Mouse (Mus musculus) midbrain, embryonic 14.5 days (tissue): Measurements from ENCODE around the gene Tmem217. TPM values are rescaled to one million over a fixed set of nuclear protein-coding genes. Genes with fewer than 3 reads are reported as not detected.

Experiments used
- ATAC-seq: fragments of 200-750 bp; cut with Nextera tagmentation; 2 replicates; pipeline ENCODE4 v1.8.0; 2017; ENCODE audit warnings: moderate number of reproducible peaks, moderate library complexity; ENCODE audit not compliant: low FRiP score, low TSS enrichment
- DNase-seq: peaks from one replicate; pipeline ENCODE4 v3.0.0-alpha.2; 2015
- H3K27ac ChIP-seq: fragments of 300-500 bp; sonication (generic); replicated peaks from 2 replicates; pipeline ENCODE4 v1.5.1; 2014; ENCODE audit warnings: mild to moderate bottlenecking, low read depth, low read length, moderate library complexity
- H3K27me3 ChIP-seq: fragments of 300-500 bp; sonication (generic); 2 replicates; pipeline ENCODE4 v1.6.1; 2014; ENCODE audit warnings: low read length, control low read depth, mixed read lengths; ENCODE audit not compliant: control insufficient read depth, insufficient read depth
- H3K36me3 ChIP-seq: fragments of 300-500 bp; sonication (generic); 2 replicates; pipeline ENCODE4 v1.6.1; 2014; ENCODE audit warnings: low read length, control low read depth; ENCODE audit not compliant: control insufficient read depth, insufficient read depth
- H3K4me1 ChIP-seq: fragments of 300-500 bp; sonication (generic); 2 replicates; pipeline ENCODE4 v1.6.1; 2014; ENCODE audit warnings: mild to moderate bottlenecking, antibody characterized with exemption, low read length, control low read depth; ENCODE audit not compliant: control insufficient read depth, insufficient read depth
- H3K4me2 ChIP-seq: fragments of 300-500 bp; sonication (generic); 2 replicates; pipeline ENCODE4 v1.6.1; 2014; ENCODE audit warnings: mild to moderate bottlenecking, low read length, moderate library complexity
- H3K4me3 ChIP-seq: fragments of 300-500 bp; sonication (generic); replicated peaks from 2 replicates; pipeline ENCODE4 v1.5.1; 2014; ENCODE audit warnings: low read depth, low read length
- H3K9ac ChIP-seq: fragments of 300-500 bp; sonication (generic); replicated peaks from 2 replicates; pipeline ENCODE4 v1.6.1; 2014; ENCODE audit warnings: mild to moderate bottlenecking, low read length, moderate library complexity
- H3K9me3 ChIP-seq: fragments of 300-500 bp; sonication (generic); 2 replicates; pipeline ENCODE4 v1.6.1; 2016; ENCODE audit warnings: low read length, control low read depth, mixed read lengths; ENCODE audit not compliant: control insufficient read depth
- WGBS: fragments of 180-500 bp; shearing (Covaris S2); extraction: QIAGEN DNeasy Blood & Tissue Kit; methylation state at CpG from one replicate; pipeline ENCODE4 v1.1.7; 2014; 5-methylcytosine and 5-hydroxymethylcytosine counted together
- polyA plus RNA-seq: library from polyadenylated mRNA; unstranded; fragments of >200 nt; fragmentation: Nextera tagmentation; extraction: Ambion mirVana; gene quantifications from 2 replicates; pipeline ENCODE4 v1.2.1, GENCODE M21; 2014

The Tmem217 gene
- polyA plus RNA-seq = 0.43 and 0.49 TPM in 2 replicates

DNA sequence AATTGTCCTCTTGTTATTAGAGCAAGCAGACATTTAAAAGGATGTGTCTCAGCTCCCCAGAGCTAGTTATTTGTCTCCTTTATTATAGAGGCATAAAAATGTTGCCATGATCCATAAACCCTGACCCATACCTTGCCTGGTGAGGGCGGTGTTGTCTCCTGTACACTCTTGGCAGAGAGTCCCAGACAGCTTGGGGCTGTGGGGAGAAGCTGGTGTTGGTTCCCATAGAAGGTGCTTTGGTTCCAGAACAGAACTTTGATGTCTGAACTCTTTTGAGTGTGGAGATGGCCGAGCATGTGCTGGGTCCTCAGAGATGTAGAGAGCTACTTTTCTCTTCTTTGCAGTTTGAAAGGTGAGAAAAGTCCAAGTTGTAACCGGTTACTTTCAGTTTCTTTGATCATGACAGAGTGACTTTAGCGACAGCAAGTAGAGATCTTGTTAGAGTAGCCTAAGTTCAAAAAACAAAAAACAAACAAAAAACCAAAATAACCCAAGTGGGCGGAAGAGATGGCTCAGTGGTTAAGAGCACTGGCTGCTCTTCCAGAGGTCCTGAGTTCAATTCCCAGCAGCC, at the start of gene Tmem217:
Gene Tmem217, minus strand, starts transcription at position 224 of the 571 bp plus-strand sequence.
- Histone ChIP-seq H3K4me1 (peaks cover 14% of the 10 kb centered on the region), H3K4me2 (no peak within 1 kb of the TSS), H3K9ac (no peak within 1 kb of the TSS), H3K27ac (no peak within 1 kb of the TSS), H3K4me3 (no peak within 1 kb of the TSS), H3K9me3 (no peaks in the 10 kb centered on the region), H3K27me3 (no peaks in the 10 kb centered on the region), H3K36me3 (no peaks in the 10 kb centered on the region)
- WGBS = 93% methylated on average over 5 of the region's 5 CpGs
- ATAC-seq (no peak), DNase-seq (no peak)

DNA sequence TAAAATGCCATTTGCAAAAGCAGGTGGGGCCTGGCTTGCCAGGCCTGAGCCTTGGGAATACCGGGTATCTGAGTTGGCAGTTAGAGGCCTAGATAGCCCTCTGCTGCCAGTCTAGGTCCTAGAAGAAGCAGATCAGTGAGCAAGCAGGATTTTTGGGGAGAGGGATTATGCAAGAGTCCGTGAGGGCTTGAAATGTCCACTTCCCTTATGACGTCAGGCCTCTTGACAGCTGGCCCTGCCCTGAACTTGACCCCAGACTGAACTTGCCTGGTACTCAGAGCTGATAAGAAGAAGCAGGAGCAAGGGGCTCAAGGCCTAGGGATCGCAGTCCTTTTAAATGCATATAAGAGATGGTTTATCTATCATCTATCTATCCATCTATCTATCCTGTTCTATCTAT, 49.2 kb upstream of the Tmem217 start:
- DNase-seq (no peak), ATAC-seq (no peak)
- no peak overlapping the region for H3K27ac ChIP-seq
- no peak overlapping the region for H3K4me3 ChIP-seq
- H3K4me2 ChIP-seq = no peak overlapping the region
- no peaks in the 10 kb centered on the region for H3K9me3 ChIP-seq
- H3K4me1 ChIP-seq = no peaks in the 10 kb centered on the region
- WGBS = 87% methylated on average over 4 of the region's 4 CpGs
- no peak overlapping the region for H3K9ac ChIP-seq
- H3K27me3 ChIP-seq = no peaks in the 10 kb centered on the region
- H3K36me3 ChIP-seq = peaks cover 58% of the 10 kb centered on the region

DNA sequence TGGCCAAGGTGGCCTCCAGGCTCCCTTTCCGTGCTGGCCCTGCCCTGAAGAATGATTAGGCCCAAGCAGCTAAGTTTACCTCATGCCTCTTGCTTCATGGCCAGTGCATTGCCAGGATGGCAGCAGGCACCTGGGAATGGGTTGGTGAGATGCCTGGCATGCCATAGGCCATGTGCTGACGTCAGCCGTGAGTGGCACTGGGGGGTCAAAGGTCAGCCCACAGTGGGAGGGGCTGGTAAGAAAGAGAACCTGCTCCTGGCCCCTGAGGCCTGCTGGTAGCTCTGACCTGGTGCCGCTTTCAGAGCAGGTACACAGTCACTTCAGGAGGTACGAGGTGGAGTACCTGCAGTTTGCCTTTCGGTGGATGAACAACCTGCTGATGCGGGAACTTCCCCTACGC, 47.4 kb upstream of the Tmem217 start:
- WGBS = 88% methylated on average over 8 of the region's 8 CpGs
- Histone ChIP-seq H3K4me2 (no peak overlapping the region), H3K9me3 (no peaks in the 10 kb centered on the region), H3K27me3 (no peaks in the 10 kb centered on the region), H3K4me1 (no peaks in the 10 kb centered on the region), H3K9ac (no peak overlapping the region), H3K36me3 (peaks cover 60% of the 10 kb centered on the region), H3K4me3 (no peak overlapping the region), H3K27ac (no peak overlapping the region)
- DNase-seq (no peak), ATAC-seq (no peak)

DNA sequence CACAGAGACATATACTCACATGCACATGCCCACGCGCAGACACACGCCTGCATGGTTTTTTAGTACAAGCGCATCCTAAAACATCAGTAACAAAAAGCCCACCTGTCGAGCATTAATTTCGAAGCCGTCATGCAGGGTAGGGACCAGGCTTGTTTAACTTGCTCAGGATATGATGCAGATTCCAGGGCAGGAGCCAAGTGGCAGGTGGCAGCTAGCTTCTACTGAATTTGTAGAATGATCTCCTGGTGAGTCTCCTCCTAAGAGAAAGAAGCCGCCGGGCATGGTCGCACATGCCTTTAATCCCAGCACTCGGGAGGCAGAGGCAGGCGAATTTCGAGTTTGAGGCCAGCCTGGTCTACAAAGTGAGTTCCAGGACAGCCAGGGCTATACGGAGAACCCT, 46.9 kb upstream of the Tmem217 start:
- Histone ChIP-seq H3K36me3 (peaks cover 59% of the 10 kb centered on the region), H3K9me3 (no peaks in the 10 kb centered on the region), H3K9ac (no peak overlapping the region), H3K4me1 (no peaks in the 10 kb centered on the region), H3K27ac (no peak overlapping the region), H3K4me3 (no peak overlapping the region), H3K4me2 (no peak overlapping the region), H3K27me3 (no peaks in the 10 kb centered on the region)
- no peak for ATAC-seq
- WGBS = 91% methylated on average over 14 of the region's 14 CpGs
- no peak for DNase-seq

DNA sequence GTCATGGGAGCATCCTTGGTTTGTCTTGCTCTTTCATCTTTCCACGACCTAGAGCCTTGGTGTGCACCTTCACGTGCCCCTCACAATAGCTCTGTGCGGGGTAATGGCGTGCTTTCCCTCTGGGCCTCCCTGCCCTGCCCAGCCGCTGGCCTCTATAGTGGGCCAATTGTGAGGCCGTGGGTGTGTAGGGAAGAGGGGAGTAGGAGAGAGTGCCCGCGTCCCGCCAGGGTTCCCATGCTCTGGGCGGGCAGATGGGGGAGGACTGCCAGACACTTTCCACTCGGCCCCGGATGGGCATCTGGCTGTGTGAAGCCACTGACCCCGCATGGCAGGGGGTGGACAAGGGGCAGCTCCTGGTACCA, 44.6 kb upstream of the Tmem217 start:
- H3K4me2 ChIP-seq = no peak overlapping the region

DNA sequence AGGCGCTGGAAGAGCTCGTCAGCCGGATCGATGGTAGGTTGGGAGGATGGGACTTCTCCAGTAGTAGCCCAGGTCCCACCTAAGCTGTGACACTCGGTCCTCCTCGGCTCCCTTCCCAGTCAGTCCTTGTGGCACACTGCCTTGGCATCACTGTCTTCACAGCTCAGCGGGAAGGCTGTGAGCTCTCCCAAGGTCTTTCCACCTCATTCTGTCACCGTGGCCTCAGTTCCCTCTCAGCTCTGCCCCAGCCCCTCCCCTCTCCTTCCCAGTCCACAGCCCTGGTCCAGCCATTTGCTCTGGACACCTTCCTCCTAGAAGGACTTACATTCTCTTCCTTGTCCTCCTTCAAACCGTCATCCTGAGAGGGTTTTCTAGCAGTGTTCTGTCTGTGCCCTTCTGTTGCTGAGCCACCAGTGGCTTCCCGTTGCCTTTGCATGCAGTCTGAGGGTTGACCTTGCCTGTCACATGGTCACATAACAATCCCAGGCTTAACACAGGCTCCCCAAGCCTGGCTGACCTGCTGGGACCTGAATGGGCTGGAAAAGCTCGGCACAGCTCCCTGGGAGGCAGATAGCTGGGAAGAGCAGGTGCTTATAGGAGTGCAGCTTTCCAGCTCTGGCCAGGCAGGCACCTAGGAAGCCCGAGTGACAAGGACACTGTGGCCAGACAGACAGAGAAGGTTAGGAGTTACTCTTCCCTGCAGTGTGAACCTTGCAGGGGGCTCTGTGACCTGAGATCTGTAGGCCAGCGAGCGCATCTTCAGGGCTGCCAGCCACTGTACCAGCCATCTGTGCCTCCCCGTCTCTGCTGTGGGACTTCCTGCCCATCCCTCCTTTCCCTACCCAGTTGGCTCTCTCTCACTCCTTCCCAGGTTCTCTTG, 43.9 kb upstream of the Tmem217 start:
- H3K9ac ChIP-seq = no peak overlapping the region
- H3K4me3 ChIP-seq = no peak overlapping the region
- no peak overlapping the region for H3K27ac ChIP-seq
- peaks cover 44% of the 10 kb centered on the region for H3K36me3 ChIP-seq
- no peak overlapping the region for H3K4me2 ChIP-seq
- DNase-seq (no peak), ATAC-seq (no peak)
- no peaks in the 10 kb centered on the region for H3K27me3 ChIP-seq
- no peaks in the 10 kb centered on the region for H3K9me3 ChIP-seq
- no peaks in the 10 kb centered on the region for H3K4me1 ChIP-seq
- WGBS = 74% methylated on average over 15 of the region's 15 CpGs

More for the DNA sequence above, 44.6 kb upstream of the Tmem217 start:
- no peak for ATAC-seq
- H3K27me3 ChIP-seq = no peaks in the 10 kb centered on the region
- no peaks in the 10 kb centered on the region for H3K4me1 ChIP-seq
- no peak overlapping the region for H3K27ac ChIP-seq
- H3K36me3 ChIP-seq = peaks cover 49% of the 10 kb centered on the region
- H3K9ac ChIP-seq = no peak overlapping the region
- 70% methylated on average over 13 of the region's 13 CpGs for WGBS
- no peaks in the 10 kb centered on the region for H3K9me3 ChIP-seq
- no peak for DNase-seq
- H3K4me3 ChIP-seq = no peak overlapping the region

DNA sequence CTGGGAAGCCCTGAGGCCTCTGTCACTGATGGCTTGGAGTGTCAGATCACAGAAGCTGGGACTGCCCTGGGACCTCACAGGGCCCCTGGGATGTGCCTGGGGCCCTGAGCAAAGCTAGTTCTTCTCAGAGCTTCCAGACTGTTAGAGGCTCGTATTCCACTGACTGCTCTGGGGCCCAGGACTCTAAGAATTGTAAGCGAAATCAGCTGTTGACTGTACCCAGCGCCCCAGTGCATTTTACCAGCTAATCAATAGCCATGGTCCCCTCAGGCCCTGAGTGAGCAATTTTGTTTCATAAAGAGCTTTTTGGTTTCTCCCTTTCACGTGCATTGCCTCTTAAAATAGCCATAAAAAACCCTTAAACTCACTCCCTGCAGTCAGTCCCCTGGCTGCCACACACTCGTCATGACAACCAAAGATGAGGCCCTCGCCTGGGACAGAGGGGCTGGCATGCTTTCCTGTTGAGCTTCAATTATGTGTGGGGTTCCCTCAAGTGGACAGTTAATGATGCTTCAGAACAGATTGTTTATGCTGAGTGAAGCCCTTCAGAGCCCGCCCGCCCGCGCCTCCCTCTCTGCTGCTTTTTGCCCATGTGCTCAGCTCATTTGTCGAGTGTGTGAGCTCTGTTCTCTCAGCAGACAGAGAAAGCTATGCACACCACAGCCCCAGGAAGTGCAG, 37.2 kb upstream of the Tmem217 start:
- H3K4me3 ChIP-seq = no peak overlapping the region
- H3K36me3 ChIP-seq = peaks cover 3% of the 10 kb centered on the region
- ATAC-seq (no peak), DNase-seq (peak; percentile 62)
- no peaks in the 10 kb centered on the region for H3K9me3 ChIP-seq
- WGBS = 40% methylated on average over 11 of the region's 11 CpGs
- no peaks in the 10 kb centered on the region for H3K27me3 ChIP-seq
- H3K4me2 ChIP-seq = no peak overlapping the region
- H3K9ac ChIP-seq = no peak overlapping the region
- H3K27ac ChIP-seq = peak overlapping the region; percentile 66
- 0 out of 2 replicates have a peak, but pooled peaks cover 5% of the 10 kb centered on the region for H3K4me1 ChIP-seq

DNA sequence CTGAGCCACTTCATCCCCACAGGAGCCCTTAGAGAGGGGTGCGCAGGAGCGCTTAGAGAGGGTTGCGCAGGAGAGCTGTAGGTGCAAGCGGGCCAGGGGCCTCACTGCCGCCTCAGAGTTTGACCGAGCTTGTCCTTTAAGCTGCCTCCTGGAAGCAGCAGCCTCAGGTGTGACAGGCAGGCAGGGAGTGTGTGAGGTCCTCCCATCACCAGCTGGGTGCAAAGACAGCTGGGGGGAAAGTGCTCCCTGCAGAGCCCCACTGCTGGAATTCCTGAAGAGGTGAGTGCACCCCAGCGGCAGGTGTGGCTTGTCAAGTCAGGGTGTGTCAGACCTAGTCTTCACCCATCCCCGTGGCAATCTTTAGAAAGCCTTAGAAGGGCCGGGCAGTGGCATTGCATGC, 34.7 kb upstream of the Tmem217 start:
- 90% methylated on average over 9 of the region's 9 CpGs for WGBS

More for the DNA sequence above, 34.7 kb upstream of the Tmem217 start:
- DNase-seq (no peak), ATAC-seq (no peak)
- no peak overlapping the region for H3K4me3 ChIP-seq
- no peaks in the 10 kb centered on the region for H3K9me3 ChIP-seq
- H3K27ac ChIP-seq = no peak overlapping the region
- H3K27me3 ChIP-seq = no peaks in the 10 kb centered on the region
- peaks cover 18% of the 10 kb centered on the region for H3K36me3 ChIP-seq
- 0 out of 2 replicates have a peak, but pooled peaks cover 5% of the 10 kb centered on the region for H3K4me1 ChIP-seq
- no peak overlapping the region for H3K9ac ChIP-seq
- H3K4me2 ChIP-seq = no peak overlapping the region
